Mouse (Mus musculus): ENCODE measurements at regions not wholly inside any gene's neighbourhood (a gene's known extent, or its start where the extent isn't known, plus 50 kb on each side); places are given as distances from the start of the nearest gene placed in this dataset.
"Not testable (repeated sequence)": the region's sequence is repeated elsewhere in the genome, so short reads cannot be mapped to it uniquely, and the experiment has no call there.

GRCm38 (mm10) chr19:8496561-8496960, 91.7 kb upstream of the Slc22a30 start:
- DNase-seq (ENCODE audit: low spot score), result not testable (repeated sequence)

GRCm38 (mm10) chr19:8497526-8497925, 92.6 kb upstream of the Slc22a30 start:
- not testable (repeated sequence) for DNase-seq (ENCODE audit: low spot score)

- DNase-seq (ENCODE audit: low spot score), result not testable (repeated sequence)
Measured at GRCm38 (mm10) chr19:8517721-8518120, 73.3 kb upstream of the Slc22a8 start.

GRCm38 (mm10) chr19:8518273-8518672, 72.8 kb upstream of the Slc22a8 start:
- peak; percentile 54 for DNase-seq (ENCODE audit: low spot score)

GRCm38 (mm10) chr19:8518933-8519332, 72.1 kb upstream of the Slc22a8 start:
- peak; percentile 35 for DNase-seq (ENCODE audit: low spot score)

GRCm38 (mm10) chr19:8534597-8534996, 56.5 kb upstream of the Slc22a8 start:
- DNase-seq (ENCODE audit: low spot score), result no peak

- DNase-seq (ENCODE audit: low spot score), result no peak
Measured at GRCm38 (mm10) chr19:8536085-8536484, 55.0 kb upstream of the Slc22a8 start.
